Mouse (Mus musculus): ENCODE measurements around the gene Lmo4. TPM values are rescaled to one million over a fixed set of nuclear protein-coding genes. Genes with fewer than 3 reads are reported as not detected.
A peak's percentile ranks its signal among the peaks of the same experiment; 100 is the strongest.

Gene Lmo4
- total and polyA plus RNA-seq, 3 experiments = 46.3 to 64.0 (median 57.6) TPM

- H3K27ac ChIP-seq (ENCODE audit: insufficient read depth, low read depth) = no peak overlapping the region
- peaks cover 3% of the 10 kb centered on the region for H3K9me3 ChIP-seq (replicated peaks; ENCODE audit: low read length)
- H3K36me3 ChIP-seq (replicated peaks in 1 of 2; ENCODE audit: control insufficient read depth in 1 of 2, insufficient read depth in 1 of 2, low read length in 1 of 2) = no peaks in the 10 kb centered on the region
- H3K27me3 ChIP-seq (replicated peaks) = no peaks in the 10 kb centered on the region
- DNase-seq (ENCODE audit: extremely low read depth) = peak; percentile 18
- dilution Hi-C loops (cut with MboI; ENCODE audit: extremely low pct_ligation_motif_present, extremely low pct_unique_long_range_greater_than_20kb, low sequenced_read_pairs) = no loop called here
- H3K4me2 ChIP-seq (ENCODE audit: insufficient read depth, low read depth, poor library complexity, severe bottlenecking) = no peak overlapping the region
- no peak overlapping the region for H3K9ac ChIP-seq (ENCODE audit: insufficient read depth, low read depth)
- no peaks in the 10 kb centered on the region for H3K79me2 ChIP-seq (replicated peaks; ENCODE audit: control insufficient read depth, extremely low read depth, insufficient read depth, poor library complexity, severe bottlenecking)
- no peak for TF ChIP-seq PAX5 (IDR thresholded peaks at IDR 0.05; ENCODE audit: low read length)
- no peak for TF ChIP-seq ELF1 (IDR thresholded peaks at IDR 0.05; ENCODE audit: low read depth, low read length)
- no peak for TF ChIP-seq MAX (IDR thresholded peaks at IDR 0.05; ENCODE audit: low read length)
- TF ChIP-seq JUND (conservative IDR thresholded peaks at IDR 0.05; ENCODE audit: low read depth, low read length) = no peak
- TF ChIP-seq USF2 (conservative IDR thresholded peaks at IDR 0.05; ENCODE audit: low read depth, low read length) = no peak
- in situ Hi-C loops (cut with MboI; ENCODE audit: low pct_ligation_motif_present, low pct_unique_long_range_greater_than_20kb, low sequenced_read_pairs) = no loop called here
- peaks cover 2 to 18% of the 10 kb centered on the region in 2 experiments; a peak in 2 of 4 replicates for H3K4me1 ChIP-seq (ENCODE audit: control insufficient read depth in 1 of 2, insufficient read depth in 2 of 2)
- H3K4me3 ChIP-seq (replicated peaks in 1 of 3; ENCODE audit: low read depth in 2 of 3, low read length in 2 of 3, poor library complexity in 1 of 3) = no peak overlapping the region
These were observed 34.5 kb downstream of the Lmo4 start for GRCm38 (mm10) chr3:144170539-144170938.

GRCm38 (mm10) chr3:144166439-144167155 is 38.4 kb downstream of the Lmo4 start:
- in situ Hi-C loops (cut with MboI; ENCODE audit: low pct_ligation_motif_present, low pct_unique_long_range_greater_than_20kb, low sequenced_read_pairs) = no loop called here
- dilution Hi-C loops (cut with MboI; ENCODE audit: extremely low pct_ligation_motif_present, extremely low pct_unique_long_range_greater_than_20kb, low sequenced_read_pairs) = no loop called here
- Histone ChIP-seq H3K9me3 (replicated peaks; ENCODE audit: low read length) (peaks cover 3% of the 10 kb centered on the region), H3K4me2 (ENCODE audit: insufficient read depth, low read depth, poor library complexity, severe bottlenecking) (no peak overlapping the region), H3K9ac (ENCODE audit: insufficient read depth, low read depth) (no peak overlapping the region), H3K4me3 (replicated peaks in 1 of 3; ENCODE audit: low read depth in 2 of 3, low read length in 2 of 3, poor library complexity in 1 of 3) (no peak overlapping the region), H3K79me2 (replicated peaks; ENCODE audit: control insufficient read depth, extremely low read depth, insufficient read depth, poor library complexity, severe bottlenecking) (no peaks in the 10 kb centered on the region), H3K27me3 (replicated peaks) (no peaks in the 10 kb centered on the region), H3K36me3 (replicated peaks in 1 of 2; ENCODE audit: control insufficient read depth in 1 of 2, insufficient read depth in 1 of 2, low read length in 1 of 2) (no peaks in the 10 kb centered on the region), H3K4me1 (ENCODE audit: control insufficient read depth in 1 of 2, insufficient read depth in 2 of 2) (peaks cover 2 to 18% of the 10 kb centered on the region in 2 experiments; a peak in 2 of 4 replicates), H3K27ac (ENCODE audit: insufficient read depth, low read depth) (no peak overlapping the region)
- no peak for DNase-seq (ENCODE audit: extremely low read depth)
- TF ChIP-seq JUND (conservative IDR thresholded peaks at IDR 0.05; ENCODE audit: low read depth, low read length) (no peak), POLR2AphosphoS2 (IDR thresholded peaks at IDR 0.05; ENCODE audit: low read depth, low read length) (no peak), ZC3H11A (IDR thresholded peaks at IDR 0.05; ENCODE audit: low read depth, low read length) (no peak)

- Histone ChIP-seq H3K4me3 (replicated peaks in 1 of 3; ENCODE audit: low read depth in 2 of 3, low read length in 2 of 3, poor library complexity in 1 of 3) (no peak overlapping the region), H3K27me3 (replicated peaks) (no peaks in the 10 kb centered on the region), H3K36me3 (replicated peaks in 1 of 2; ENCODE audit: control insufficient read depth in 1 of 2, insufficient read depth in 1 of 2, low read length in 1 of 2) (no peaks in the 10 kb centered on the region), H3K9me3 (replicated peaks; ENCODE audit: low read length) (peaks cover 2% of the 10 kb centered on the region), H3K4me1 (ENCODE audit: control insufficient read depth in 1 of 2, insufficient read depth in 2 of 2) (peaks cover 2 to 16% of the 10 kb centered on the region in 2 experiments; a peak in 2 of 4 replicates), H3K27ac (ENCODE audit: insufficient read depth, low read depth) (no peak overlapping the region), H3K79me2 (replicated peaks; ENCODE audit: control insufficient read depth, extremely low read depth, insufficient read depth, poor library complexity, severe bottlenecking) (no peaks in the 10 kb centered on the region), H3K4me2 (ENCODE audit: insufficient read depth, low read depth, poor library complexity, severe bottlenecking) (no peak overlapping the region), H3K9ac (ENCODE audit: insufficient read depth, low read depth) (no peak overlapping the region)
- in situ Hi-C loops (cut with MboI; ENCODE audit: low pct_ligation_motif_present, low pct_unique_long_range_greater_than_20kb, low sequenced_read_pairs) = no loop called here
- DNase-seq (ENCODE audit: extremely low read depth) = no peak
- dilution Hi-C loops (cut with MboI; ENCODE audit: extremely low pct_ligation_motif_present, extremely low pct_unique_long_range_greater_than_20kb, low sequenced_read_pairs) = no loop called here
- TF ChIP-seq SIN3A (IDR thresholded peaks at IDR 0.05; ENCODE audit: low read length) (no peak), RCOR1 (conservative IDR thresholded peaks at IDR 0.05; ENCODE audit: low read depth, low read length) (no peak), TCF12 (IDR thresholded peaks at IDR 0.05; ENCODE audit: low read depth, low read length) (no peak), MAZ (IDR thresholded peaks at IDR 0.05; ENCODE audit: low read depth, low read length) (no peak)
These were observed 39.6 kb downstream of the Lmo4 start for GRCm38 (mm10) chr3:144165439-144165838.

All from CH12.LX (cell line).